Mouse (Mus musculus) stomach, embryonic 15.5 days (tissue): Measurements from ENCODE around the gene Cacna1i. TPM values are rescaled to one million over a fixed set of nuclear protein-coding genes. Genes with fewer than 3 reads are reported as not detected.

ENCODE experiments used
- ATAC-seq: fragments of 200-750 bp; cut with Nextera tagmentation; 2 replicates; pipeline ENCODE4 v1.8.0; 2017; ENCODE audit warnings: low read depth, moderate number of reproducible peaks, moderate TSS enrichment; ENCODE audit not compliant: insufficient read depth, low FRiP score
- H3K27ac ChIP-seq: fragments of 300-500 bp; sonication (generic); 2 replicates; pipeline ENCODE4 v1.5.1; 2015; ENCODE audit warnings: mild to moderate bottlenecking, inconsistent platforms
- H3K27me3 ChIP-seq: fragments of 300-500 bp; sonication (generic); replicated peaks from 2 replicates; pipeline ENCODE4 v1.6.1; 2015; ENCODE audit warnings: inconsistent platforms
- H3K36me3 ChIP-seq: fragments of 300-500 bp; sonication (generic); 2 replicates; pipeline ENCODE4 v1.6.1; 2015; ENCODE audit warnings: inconsistent platforms
- H3K4me1 ChIP-seq: fragments of 300-500 bp; sonication (generic); 2 replicates; pipeline ENCODE4 v1.6.1; 2015; ENCODE audit warnings: inconsistent platforms
- H3K4me2 ChIP-seq: fragments of 300-500 bp; sonication (generic); 2 replicates; pipeline ENCODE4 v1.6.1; 2015; ENCODE audit warnings: mild to moderate bottlenecking, inconsistent platforms
- H3K4me3 ChIP-seq: fragments of 300-500 bp; sonication (generic); replicated peaks from 2 replicates; pipeline ENCODE4 v1.5.1; 2015; ENCODE audit warnings: inconsistent platforms
- H3K9ac ChIP-seq: fragments of 300-500 bp; sonication (generic); 2 replicates; pipeline ENCODE4 v1.6.1; 2015; ENCODE audit warnings: inconsistent platforms
- H3K9me3 ChIP-seq: fragments of 300-500 bp; sonication (generic); 2 replicates; pipeline ENCODE4 v1.6.1; 2016; ENCODE audit warnings: inconsistent platforms
- WGBS: fragments of 180-500 bp; shearing (Covaris S2); methylation state at CpG from one replicate; pipeline ENCODE4 v1.1.7; 2015; 5-methylcytosine and 5-hydroxymethylcytosine counted together
- polyA plus RNA-seq: library from polyadenylated mRNA; unstranded; fragments of >200 nt; fragmentation: Nextera tagmentation; extraction: Ambion mirVana; gene quantifications from 2 replicates; pipeline ENCODE4 v1.2.1, GENCODE M21; 2015

Cacna1i gene
- polyA plus RNA-seq, 1 experiment from 2014 or later = 0.03 TPM

GRCm38 (mm10) chr15:80343031-80343430 is 56.0 kb downstream of the Cacna1i start:
- H3K27me3 ChIP-seq = no peaks in the 10 kb centered on the region
- no peak overlapping the region for H3K27ac ChIP-seq
- H3K9ac ChIP-seq = no peak overlapping the region
- 58% methylated on average over 10 of the region's 10 CpGs for WGBS
- no peaks in the 10 kb centered on the region for H3K36me3 ChIP-seq
- H3K4me3 ChIP-seq = no peak overlapping the region
- no peak overlapping the region for H3K4me2 ChIP-seq
- no peaks in the 10 kb centered on the region for H3K9me3 ChIP-seq
- no peak for ATAC-seq
- no peaks in the 10 kb centered on the region for H3K4me1 ChIP-seq

- H3K27ac ChIP-seq = no peak overlapping the region
- no peaks in the 10 kb centered on the region for H3K4me1 ChIP-seq
- no peak for ATAC-seq
- WGBS = 92% methylated on average over 5 of the region's 5 CpGs
- H3K4me2 ChIP-seq = no peak overlapping the region
- H3K9me3 ChIP-seq = no peaks in the 10 kb centered on the region
- H3K27me3 ChIP-seq = no peaks in the 10 kb centered on the region
- no peak overlapping the region for H3K9ac ChIP-seq
- H3K4me3 ChIP-seq = no peak overlapping the region
- no peaks in the 10 kb centered on the region for H3K36me3 ChIP-seq
These were observed 56.7 kb downstream of the Cacna1i start for GRCm38 (mm10) chr15:80343731-80344130.

GRCm38 (mm10) chr15:80346510-80346909 is 59.5 kb downstream of the Cacna1i start:
- H3K27ac ChIP-seq = no peak overlapping the region
- no peak for ATAC-seq
- H3K9me3 ChIP-seq = no peaks in the 10 kb centered on the region
- no peak overlapping the region for H3K4me2 ChIP-seq
- no peaks in the 10 kb centered on the region for H3K27me3 ChIP-seq
- no peak overlapping the region for H3K9ac ChIP-seq
- no peak overlapping the region for H3K4me3 ChIP-seq
- no peaks in the 10 kb centered on the region for H3K36me3 ChIP-seq
- WGBS = 81% methylated on average over 7 of the region's 7 CpGs
- no peaks in the 10 kb centered on the region for H3K4me1 ChIP-seq

GRCm38 (mm10) chr15:80350431-80350830 is 63.4 kb downstream of the Cacna1i start:
- no peak overlapping the region for H3K4me2 ChIP-seq
- H3K9ac ChIP-seq = no peak overlapping the region
- H3K27me3 ChIP-seq = no peaks in the 10 kb centered on the region
- H3K4me3 ChIP-seq = no peak overlapping the region
- WGBS = 65% methylated on average over 5 of the region's 5 CpGs
- ATAC-seq = 0 out of 2 replicates have a peak, but pooled peaks have one; percentile 10
- H3K27ac ChIP-seq = no peak overlapping the region
- H3K36me3 ChIP-seq = no peaks in the 10 kb centered on the region
- H3K4me1 ChIP-seq = no peaks in the 10 kb centered on the region
- no peaks in the 10 kb centered on the region for H3K9me3 ChIP-seq

- no peak overlapping the region for H3K9ac ChIP-seq
- no peak for ATAC-seq
- no peaks in the 10 kb centered on the region for H3K9me3 ChIP-seq
- no peak overlapping the region for H3K27ac ChIP-seq
- H3K27me3 ChIP-seq = no peaks in the 10 kb centered on the region
- no peaks in the 10 kb centered on the region for H3K36me3 ChIP-seq
- 85% methylated on average over 19 of the region's 19 CpGs for WGBS
- no peak overlapping the region for H3K4me3 ChIP-seq
- no peak overlapping the region for H3K4me2 ChIP-seq
- no peaks in the 10 kb centered on the region for H3K4me1 ChIP-seq
These were observed 71.8 kb downstream of the Cacna1i start for GRCm38 (mm10) chr15:80358798-80359197.

GRCm38 (mm10) chr15:80361780-80362508 is 74.9 kb downstream of the Cacna1i start:
- no peak overlapping the region for H3K27ac ChIP-seq
- H3K4me1 ChIP-seq = no peaks in the 10 kb centered on the region

GRCm38 (mm10) chr15:80362509-80363172 is 75.6 kb downstream of the Cacna1i start:
- H3K27me3 ChIP-seq = no peaks in the 10 kb centered on the region
- no peak overlapping the region for H3K9ac ChIP-seq
- no peak overlapping the region for H3K27ac ChIP-seq
- no peaks in the 10 kb centered on the region for H3K9me3 ChIP-seq
- H3K4me3 ChIP-seq = no peak overlapping the region
- 80% methylated on average over 8 of the region's 8 CpGs for WGBS
- ATAC-seq = no peak
- H3K36me3 ChIP-seq = no peaks in the 10 kb centered on the region
- H3K4me2 ChIP-seq = no peak overlapping the region
- no peaks in the 10 kb centered on the region for H3K4me1 ChIP-seq

More at GRCm38 (mm10) chr15:80361780-80362508, 74.9 kb downstream of the Cacna1i start:
- Histone ChIP-seq H3K9ac (no peak overlapping the region), H3K4me3 (no peak overlapping the region), H3K9me3 (no peaks in the 10 kb centered on the region), H3K4me2 (no peak overlapping the region), H3K36me3 (no peaks in the 10 kb centered on the region), H3K27me3 (no peaks in the 10 kb centered on the region)
- 87% methylated on average over 15 of the region's 15 CpGs for WGBS
- ATAC-seq = no peak

- WGBS = 61% methylated on average over 13 of the region's 13 CpGs
- Histone ChIP-seq H3K27me3 (no peaks in the 10 kb centered on the region), H3K4me2 (no peak overlapping the region), H3K27ac (no peak overlapping the region), H3K4me3 (no peak overlapping the region), H3K9me3 (no peaks in the 10 kb centered on the region), H3K4me1 (no peaks in the 10 kb centered on the region), H3K36me3 (no peaks in the 10 kb centered on the region), H3K9ac (no peak overlapping the region)
- 0 out of 2 replicates have a peak, but pooled peaks have one; percentile 9 for ATAC-seq
These were observed 77.0 kb downstream of the Cacna1i start for GRCm38 (mm10) chr15:80363821-80364715.

GRCm38 (mm10) chr15:80366899-80367298 is 79.9 kb downstream of the Cacna1i start:
- Histone ChIP-seq H3K4me1 (no peaks in the 10 kb centered on the region), H3K4me2 (0 out of 2 replicates have a peak overlapping the region, but pooled peaks have one; percentile 14), H3K27me3 (no peaks in the 10 kb centered on the region), H3K9me3 (no peaks in the 10 kb centered on the region), H3K4me3 (no peak overlapping the region), H3K36me3 (no peaks in the 10 kb centered on the region), H3K27ac (no peak overlapping the region), H3K9ac (no peak overlapping the region)
- ATAC-seq = peak; percentile 63; the same call in 1 of the 2 replicates
- WGBS = 7% methylated on average over 16 of the region's 16 CpGs

- Histone ChIP-seq H3K9me3 (no peaks in the 10 kb centered on the region), H3K4me2 (no peak overlapping the region), H3K27ac (no peak overlapping the region), H3K4me3 (no peak overlapping the region), H3K36me3 (no peaks in the 10 kb centered on the region), H3K4me1 (no peaks in the 10 kb centered on the region), H3K9ac (no peak overlapping the region), H3K27me3 (no peaks in the 10 kb centered on the region)
- ATAC-seq = no peak
- 73% methylated on average over 9 of the region's 9 CpGs for WGBS
These were observed 86.4 kb downstream of the Cacna1i start for GRCm38 (mm10) chr15:80373219-80373964.

- Histone ChIP-seq H3K4me1 (no peaks in the 10 kb centered on the region), H3K27ac (no peak overlapping the region), H3K9ac (no peak overlapping the region), H3K27me3 (no peaks in the 10 kb centered on the region), H3K4me2 (no peak overlapping the region), H3K36me3 (no peaks in the 10 kb centered on the region), H3K4me3 (no peak overlapping the region), H3K9me3 (no peaks in the 10 kb centered on the region)
- no peak for ATAC-seq
- 74% methylated on average over 4 of the region's 5 CpGs for WGBS
These were observed 87.8 kb downstream of the Cacna1i start for GRCm38 (mm10) chr15:80374854-80375253.
